Mouse (Mus musculus): ENCODE results near the gene Zkscan6.

The Zkscan6 gene

GRCm38 (mm10) chr11:65806909-65807504, at the start of gene Zkscan6:
Zkscan6 (plus strand) TSS chr11:65807175.
- DNase-seq, result peak; percentile 86

- no peak for DNase-seq
These were observed 47.6 kb upstream of the Zkscan6 start for GRCm38 (mm10) chr11:65759350-65759749.

GRCm38 (mm10) chr11:65760912-65761311, 46.1 kb upstream of the Zkscan6 start:
- DNase-seq, result no peak

- DNase-seq, result no peak
These were observed 38.5 kb upstream of the Zkscan6 start for GRCm38 (mm10) chr11:65768445-65768844.

- no peak for DNase-seq
These were observed 37.0 kb upstream of the Zkscan6 start for GRCm38 (mm10) chr11:65769990-65770389.

- DNase-seq, result no peak
These were observed 35.4 kb upstream of the Zkscan6 start for GRCm38 (mm10) chr11:65771546-65771945.

GRCm38 (mm10) chr11:65773535-65773934, 33.4 kb upstream of the Zkscan6 start:
- no peak for DNase-seq

GRCm38 (mm10) chr11:65773946-65774656, 32.9 kb upstream of the Zkscan6 start:
- DNase-seq, result no peak

- DNase-seq, result no peak
These were observed 29.9 kb upstream of the Zkscan6 start for GRCm38 (mm10) chr11:65776906-65777611.

GRCm38 (mm10) chr11:65777810-65778209, 29.2 kb upstream of the Zkscan6 start:
- DNase-seq, result no peak

- no peak for DNase-seq
These were observed 27.9 kb upstream of the Zkscan6 start for GRCm38 (mm10) chr11:65779066-65779465.

GRCm38 (mm10) chr11:65779578-65779977, 27.4 kb upstream of the Zkscan6 start:
- DNase-seq, result no peak

- DNase-seq, result no peak
These were observed 25.4 kb upstream of the Zkscan6 start for GRCm38 (mm10) chr11:65781596-65781995.

GRCm38 (mm10) chr11:65786160-65786559, 20.8 kb upstream of the Zkscan6 start:
- no peak for DNase-seq

GRCm38 (mm10) chr11:65787421-65788151, 19.4 kb upstream of the Zkscan6 start:
- DNase-seq, result no peak

- DNase-seq, result peak; percentile 94
These were observed 18.8 kb upstream of the Zkscan6 start, which contains the start of gene Map2k4 for GRCm38 (mm10) chr11:65788154-65788553. Map2k4 (minus strand) TSS chr11:65788297.

- no peak for DNase-seq
These were observed 12.4 kb upstream of the Zkscan6 start for GRCm38 (mm10) chr11:65794428-65795219.

GRCm38 (mm10) chr11:65795896-65796295, 11.1 kb upstream of the Zkscan6 start:
- no peak for DNase-seq

GRCm38 (mm10) chr11:65801899-65802298, 5.1 kb upstream of the Zkscan6 start:
- DNase-seq, result no peak

- peak; percentile 63 for DNase-seq
These were observed 562 bp upstream of the Zkscan6 start for GRCm38 (mm10) chr11:65806321-65806904.

GRCm38 (mm10) chr11:65807601-65808000, 626 bp downstream of the Zkscan6 start:
- no peak for DNase-seq

- DNase-seq, result no peak
These were observed 5.1 kb downstream of the Zkscan6 start for GRCm38 (mm10) chr11:65812088-65812487.

Measured in lung, postnatal 14 days (tissue).